In the genomic region with DNA sequence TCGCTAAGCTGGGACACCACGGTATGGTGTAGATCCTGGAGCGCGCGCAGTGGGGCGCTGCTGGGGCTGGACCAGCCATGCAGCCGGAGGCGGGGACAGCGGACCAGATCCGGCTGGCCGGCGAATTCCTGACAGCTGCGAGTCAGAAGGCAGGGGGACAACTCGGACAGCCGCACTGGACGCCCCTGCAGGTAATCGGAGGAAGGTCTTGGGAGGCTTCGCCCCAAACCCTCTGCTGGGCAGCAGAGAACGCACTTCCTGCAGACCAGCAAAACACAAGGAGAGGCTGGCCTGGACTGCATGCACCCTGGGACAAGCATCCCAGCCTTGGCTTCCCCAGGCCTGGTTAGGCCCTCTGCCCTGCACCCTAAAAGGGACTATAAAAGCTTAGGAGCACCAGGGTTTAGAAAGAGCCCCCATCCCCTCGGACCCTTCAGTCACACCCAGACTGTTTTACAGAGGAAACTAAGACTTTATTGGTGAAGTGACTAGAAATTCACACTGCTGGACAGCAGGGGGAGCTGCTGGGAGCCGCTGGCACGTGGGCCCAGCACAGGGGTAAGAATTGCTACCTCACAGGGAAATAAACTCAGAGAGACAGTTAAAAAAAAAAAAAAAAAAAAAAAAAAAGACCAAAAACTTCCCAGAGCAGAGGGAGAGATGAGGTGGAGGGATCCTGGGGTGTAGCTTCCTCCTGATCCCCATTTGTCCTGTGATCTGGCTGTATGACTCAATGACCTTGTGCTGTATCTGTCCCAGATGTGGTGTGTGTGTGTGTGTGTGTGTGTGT, we compare ENCODE assay signal across 8 mouse cellular contexts. TPM values are rescaled to one million over a fixed set of nuclear protein-coding genes. Genes with fewer than 3 reads are reported as not detected.
DNase-seq lines count a peak whose midpoint lies in the region; ATAC-seq lines count a peak whose summit lies in the region.

A gene (plus strand): TSS at position 108 of the 790 bp plus-strand sequence.

- peak within 1 kb of the TSS; percentile 45 for H3K9ac ChIP-seq in intestine, embryonic 14.5 days (ENCODE audit: low read length)

- under 1% methylated on average over 22 of the region's 22 CpGs for WGBS in intestine, embryonic 14.5 days

- intact Hi-C loops in gastrocnemius, postnatal 36 days (cut with DNase I) = loop anchor here (5.0 kb wide), 2 partner anchors 61 to 361 kb away; no protein-coding TSS in a partner anchor
- intact Hi-C loops in left cerebral cortex, postnatal 36 days (cut with DNase I) = no loop called here

- no peaks in the 10 kb centered on the region for H3K9me3 ChIP-seq in intestine, embryonic 14.5 days (ENCODE audit: control insufficient read depth, low read length)

- H3K27ac ChIP-seq in intestine, embryonic 14.5 days (ENCODE audit: low read depth) = no peak within 1 kb of the TSS

- no peaks in the 10 kb centered on the region for H3K36me3 ChIP-seq in intestine, embryonic 14.5 days (ENCODE audit: control insufficient read depth, insufficient read depth, low read length)

- H3K4me1 ChIP-seq in intestine, embryonic 14.5 days (replicated peaks; ENCODE audit: control insufficient read depth, insufficient read depth, low read length) = peaks cover 5% of the 10 kb centered on the region; the same call in 1 of the 2 replicates

- H3K27me3 ChIP-seq in intestine, embryonic 14.5 days (replicated peaks; ENCODE audit: control insufficient read depth, insufficient read depth, low read length) = no peaks in the 10 kb centered on the region

- peak; percentile 94 for ATAC-seq in intestine, embryonic 14.5 days (replicated peaks; ENCODE audit: low FRiP score, low TSS enrichment, low read depth)

- DNase-seq in adrenal gland, postnatal 10 days = peak; percentile 87
- peak; percentile 86 for DNase-seq in embryo, embryonic 9.5 days (ENCODE audit: extremely low spot score)
- peak; percentile 64 to 73 for DNase-seq in gastrocnemius, postnatal 36 days
- DNase-seq in intestine, embryonic 14.5 days (ENCODE audit: low spot score) = peak; percentile 91
- DNase-seq in left cerebral cortex, postnatal 36 days (ENCODE audit: low spot score in 2 of 2) = peak; percentile 71 to 75
- peak; percentile 81 for DNase-seq in mesoderm, embryonic 11.5 days (ENCODE audit: low read depth, low spot score)
- peak; percentile 61 for DNase-seq in right cerebral cortex, postnatal 36 days (ENCODE audit: low spot score in 2 of 2)
- peak; percentile 74 to 82 for DNase-seq in urinary bladder, postnatal 4 days (ENCODE audit: low spot score in 2 of 2)

- H3K4me3 ChIP-seq in intestine, embryonic 14.5 days (ENCODE audit: low read depth, low read length) = peak within 1 kb of the TSS; percentile 38

- peak within 1 kb of the TSS; percentile 61 for H3K4me2 ChIP-seq in intestine, embryonic 14.5 days (ENCODE audit: low read length)

RNA-seq across cellular contexts. Expression of the gene that starts here (rescaled TPM):
- total RNA-seq in adrenal gland, postnatal 10 days (2021) = 1 to 10 TPM; 1.7 to 3.2 TPM
- total RNA-seq in gastrocnemius, postnatal 36 days (2021) = under 1 TPM; 0.31 to 0.35 TPM
- 1.7 and 2.1 TPM in 2 replicates for polyA plus RNA-seq in intestine, embryonic 14.5 days (2014; fragmentation: Nextera tagmentation; extraction: Ambion mirVana)
- total RNA-seq in left cerebral cortex, postnatal 36 days (2021) = 1 to 10 TPM; 2.7 to 3.4 TPM

Comparison
In these comparisons a context has a peak if more than half of its experiments do, and no peak if none do; other contexts are left out.
1. Peak in DNase-seq in gastrocnemius, postnatal 36 days; RNA of the gene not detected or under 1 TPM.